Mouse (Mus musculus) bone marrow macrophage, adult 2 months (primary cell): ENCODE results near the gene Trp53.
"Not testable (repeated sequence)": the region's sequence is repeated elsewhere in the genome, so short reads cannot be mapped to it uniquely, and the experiment has no call there.

ENCODE experiments used
- CTCF ChIP-seq: IDR thresholded peaks from 2 replicates; pipeline ENCODE4 v1.5.1; 2012; ENCODE audit warnings: low read depth, mild to moderate bottlenecking, low read length, moderate library complexity
- POLR2A ChIP-seq: IDR thresholded peaks from 2 replicates; pipeline ENCODE4 v1.6.1; 2012; ENCODE audit warnings: mild to moderate bottlenecking, low read depth, low read length, borderline replicate concordance

DNA sequence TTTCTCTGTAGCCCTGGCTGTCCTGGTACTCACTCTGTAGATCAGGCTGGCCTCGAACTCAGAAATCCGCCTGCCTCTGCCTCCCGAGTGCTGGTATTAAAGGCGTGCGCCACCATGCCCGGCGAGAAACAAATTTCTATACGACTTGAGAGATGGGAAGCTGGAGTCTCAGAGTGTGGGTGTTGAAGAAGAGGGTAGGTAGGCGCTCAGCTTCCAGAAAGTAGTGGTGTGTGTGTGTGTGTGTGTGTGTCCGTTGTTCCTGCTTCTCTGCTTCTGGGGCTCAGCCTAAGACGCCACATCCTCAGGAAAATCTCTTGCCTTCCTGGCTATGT lies 34.1 kb downstream of the Trp53 start:
- TF ChIP-seq CTCF, POLR2A: not testable (repeated sequence)
